Mouse (Mus musculus): Measurements from ENCODE around the gene Hsbp1. TPM values are rescaled to one million over a fixed set of nuclear protein-coding genes. Genes with fewer than 3 reads are reported as not detected.

Gene Hsbp1
- 70.2 and 126 TPM in 2 replicates for polyA plus RNA-seq (2012; rRNA removed; ENCODE audit: low replicate concordance)

DNA sequence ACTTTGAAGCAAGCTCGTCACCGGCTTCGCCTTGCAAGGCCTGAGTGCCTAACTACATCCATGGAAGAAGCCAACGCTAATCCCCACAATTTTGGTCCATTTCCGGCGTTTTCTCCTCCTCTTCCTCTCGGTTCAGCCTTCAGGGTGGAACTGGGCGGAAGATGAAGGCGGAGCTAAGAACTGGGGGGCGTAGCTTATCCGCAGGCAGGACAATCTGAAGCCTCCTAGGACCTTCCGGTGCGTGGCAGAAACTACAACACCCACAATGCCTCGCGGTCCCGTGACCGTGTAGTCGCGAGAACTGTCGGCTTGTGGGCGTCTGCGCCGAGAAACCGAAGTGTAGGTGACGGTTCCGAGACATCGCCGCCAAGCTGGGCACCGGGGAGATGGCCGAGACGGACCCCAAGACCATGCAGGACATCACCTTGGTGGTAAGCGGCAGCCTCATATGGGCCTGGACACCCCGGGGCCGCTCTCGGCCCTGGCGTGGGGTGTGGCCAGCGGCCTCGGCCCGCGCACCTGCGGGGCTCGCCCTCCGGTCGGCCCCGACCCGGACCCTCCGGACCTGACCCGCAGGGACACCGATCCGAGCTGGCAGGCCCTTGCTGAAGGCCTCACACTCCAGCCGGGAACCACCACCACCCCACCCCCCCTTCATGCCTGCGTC, at the start of gene Hsbp1:
TSS of gene Hsbp1 (plus strand) at position 299 of the 667 bp plus-strand sequence.

DNA sequence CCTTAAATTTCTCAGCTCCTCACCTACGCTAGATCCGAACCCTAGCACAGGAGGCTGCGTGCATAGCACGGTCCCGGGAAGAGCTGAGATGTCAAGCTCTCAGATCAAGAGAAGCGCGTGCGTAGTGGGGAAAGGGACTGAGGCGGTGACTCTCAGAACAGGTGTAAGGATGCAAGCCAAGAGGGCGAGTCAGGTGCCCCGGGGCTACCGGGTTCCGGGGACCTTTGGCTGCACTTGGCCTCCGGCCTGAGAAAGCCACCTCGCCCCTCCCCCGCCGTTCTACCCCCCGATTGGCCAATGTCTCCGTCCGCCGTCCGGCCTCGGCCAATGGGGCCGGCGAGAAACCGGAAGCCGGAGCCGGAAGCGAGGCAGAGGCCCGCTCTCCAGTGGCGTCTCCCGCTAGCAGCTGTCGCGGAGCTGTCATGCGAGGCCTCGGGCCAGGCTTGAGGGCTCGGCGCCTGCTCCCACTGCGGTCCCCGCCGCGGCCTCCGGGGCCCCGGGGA, 50.3 kb downstream of the Hsbp1 start, which contains the start of gene Mlycd:
TSS of gene Mlycd (plus strand) at position 355 of the 503 bp plus-strand sequence.

Other genes with a start within 250 kb of the Hsbp1 start
- gene Mlycd, start 50.4 kb downstream of the Hsbp1 start, polyA plus RNA-seq (2012; rRNA removed; ENCODE audit: low replicate concordance) = 45.3 and 61.0 TPM in 2 replicates
- 26.0 and 28.9 TPM in 2 replicates for gene Osgin1, start 89.6 kb downstream of the Hsbp1 start, polyA plus RNA-seq (2012; rRNA removed; ENCODE audit: low replicate concordance)
- gene Necab2, start 102.2 kb downstream of the Hsbp1 start, polyA plus RNA-seq (2012; rRNA removed; ENCODE audit: low replicate concordance) = 0.88 and 1.0 TPM in 2 replicates
- 0.05 and 0.16 TPM in 2 replicates for gene Slc38a8, start 157.2 kb downstream of the Hsbp1 start, polyA plus RNA-seq (2012; rRNA removed; ENCODE audit: low replicate concordance)
- 76.3 and 88.2 TPM in 2 replicates for gene Mbtps1, start 214.2 kb downstream of the Hsbp1 start, polyA plus RNA-seq (2012; rRNA removed; ENCODE audit: low replicate concordance)
- gene Hsdl1, start 230.7 kb downstream of the Hsbp1 start, polyA plus RNA-seq (2012; rRNA removed; ENCODE audit: low replicate concordance) = 22.5 and 27.9 TPM in 2 replicates
- gene Dnaaf1, start 230.7 kb downstream of the Hsbp1 start, polyA plus RNA-seq (2012; rRNA removed; ENCODE audit: low replicate concordance) = not detected in 2 replicates